Mouse (Mus musculus): ENCODE data around the gene Erich4. TPM values are rescaled to one million over a fixed set of nuclear protein-coding genes. Genes with fewer than 3 reads are reported as not detected.
"Not testable (repeated sequence)": the region's sequence is repeated elsewhere in the genome, so short reads cannot be mapped to it uniquely, and the experiment has no call there.

The Erich4 gene
- polyA plus RNA-seq, 1 experiment from 2014 or later = not detected

GRCm38 (mm10) chr7:25600666-25601065, 15.0 kb downstream of the Erich4 start:
- Histone ChIP-seq H3K4me1 (no peaks in the 10 kb centered on the region), H3K36me3 (no peaks in the 10 kb centered on the region), H3K4me3 (no peak overlapping the region), H3K4me2 (replicated peaks) (no peak overlapping the region), H3K9ac (replicated peaks) (no peak overlapping the region), H3K27ac (replicated peaks) (no peak overlapping the region), H3K9me3 (no peaks in the 10 kb centered on the region), H3K27me3 (no peaks in the 10 kb centered on the region; the same call in 1 of the 2 replicates)
- 87% methylated on average over 11 of the region's 11 CpGs for WGBS
- ATAC-seq (ENCODE audit: low FRiP score, low read depth) = no peak

- Histone ChIP-seq H3K36me3 (no peaks in the 10 kb centered on the region), H3K27me3 (no peaks in the 10 kb centered on the region; the same call in 1 of the 2 replicates), H3K27ac (replicated peaks) (no peak overlapping the region), H3K4me3 (no peak overlapping the region), H3K4me1 (no peaks in the 10 kb centered on the region), H3K4me2 (replicated peaks) (no peak overlapping the region), H3K9ac (replicated peaks) (no peak overlapping the region), H3K9me3 (no peaks in the 10 kb centered on the region)
- 13% methylated on average over 10 of the region's 10 CpGs for WGBS
- ATAC-seq (ENCODE audit: low FRiP score, low read depth) = no peak
Observed at GRCm38 (mm10) chr7:25599663-25600062, 16.0 kb downstream of the Erich4 start.

- H3K27ac ChIP-seq (replicated peaks) = no peak overlapping the region
- no peaks in the 10 kb centered on the region for H3K27me3 ChIP-seq
- H3K9me3 ChIP-seq = no peaks in the 10 kb centered on the region
- no peaks in the 10 kb centered on the region for H3K4me1 ChIP-seq
- no peak overlapping the region for H3K4me3 ChIP-seq
- WGBS = 82% methylated on average over 3 of the region's 3 CpGs
- no peaks in the 10 kb centered on the region for H3K36me3 ChIP-seq
- no peak for ATAC-seq (ENCODE audit: low FRiP score, low read depth)
- H3K4me2 ChIP-seq (replicated peaks) = no peak overlapping the region
- no peak overlapping the region for H3K9ac ChIP-seq (replicated peaks)
Observed at GRCm38 (mm10) chr7:25593859-25594258, 21.8 kb downstream of the Erich4 start.

GRCm38 (mm10) chr7:25591226-25591625, 24.5 kb downstream of the Erich4 start:
- H3K27ac ChIP-seq (replicated peaks) = no peak overlapping the region
- H3K4me2 ChIP-seq (replicated peaks) = no peak overlapping the region
- no peaks in the 10 kb centered on the region for H3K36me3 ChIP-seq
- no peak overlapping the region for H3K9ac ChIP-seq (replicated peaks)
- H3K9me3 ChIP-seq = no peaks in the 10 kb centered on the region
- no peak for ATAC-seq (ENCODE audit: low FRiP score, low read depth)
- no peak overlapping the region for H3K4me3 ChIP-seq
- no peaks in the 10 kb centered on the region for H3K27me3 ChIP-seq
- no peaks in the 10 kb centered on the region for H3K4me1 ChIP-seq
- 91% methylated on average over 2 of the region's 2 CpGs for WGBS

GRCm38 (mm10) chr7:25585351-25586204, 30.1 kb downstream of the Erich4 start:
- no peak for ATAC-seq (ENCODE audit: low FRiP score, low read depth)
- Histone ChIP-seq H3K27me3 (no peaks in the 10 kb centered on the region), H3K4me1 (no peaks in the 10 kb centered on the region), H3K4me3 (no peak overlapping the region), H3K9me3 (no peaks in the 10 kb centered on the region), H3K9ac (replicated peaks) (no peak overlapping the region), H3K36me3 (no peaks in the 10 kb centered on the region), H3K4me2 (replicated peaks) (no peak overlapping the region), H3K27ac (replicated peaks) (no peak overlapping the region)
- 79% methylated on average over 9 of the region's 9 CpGs for WGBS

GRCm38 (mm10) chr7:25584651-25585050, 31.0 kb downstream of the Erich4 start:
- Histone ChIP-seq H3K36me3 (no peaks in the 10 kb centered on the region), H3K27ac (replicated peaks) (no peak overlapping the region), H3K27me3 (no peaks in the 10 kb centered on the region), H3K9ac (replicated peaks) (no peak overlapping the region), H3K4me3 (no peak overlapping the region), H3K9me3 (no peaks in the 10 kb centered on the region), H3K4me2 (replicated peaks) (no peak overlapping the region), H3K4me1 (no peaks in the 10 kb centered on the region)
- WGBS = 87% methylated on average over 5 of the region's 5 CpGs
- ATAC-seq (ENCODE audit: low FRiP score, low read depth) = no peak

GRCm38 (mm10) chr7:25582301-25582810, 33.3 kb downstream of the Erich4 start:
- 90% methylated on average over 15 of the region's 15 CpGs for WGBS
- H3K4me3 ChIP-seq = no peak overlapping the region
- H3K9ac ChIP-seq (replicated peaks) = no peak overlapping the region
- H3K4me2 ChIP-seq (replicated peaks) = no peak overlapping the region
- H3K4me1 ChIP-seq = no peaks in the 10 kb centered on the region
- no peak for ATAC-seq (ENCODE audit: low FRiP score, low read depth)
- H3K27me3 ChIP-seq = no peaks in the 10 kb centered on the region
- no peaks in the 10 kb centered on the region for H3K9me3 ChIP-seq
- H3K36me3 ChIP-seq = no peaks in the 10 kb centered on the region
- no peak overlapping the region for H3K27ac ChIP-seq (replicated peaks)

- no peak for ATAC-seq (ENCODE audit: low FRiP score, low read depth)
Observed at GRCm38 (mm10) chr7:25579441-25579840, 36.3 kb downstream of the Erich4 start.

GRCm38 (mm10) chr7:25576793-25577437, 38.8 kb downstream of the Erich4 start:
- not testable (repeated sequence) for H3K4me2 ChIP-seq (replicated peaks); H3K4me1 ChIP-seq; ATAC-seq (ENCODE audit: low FRiP score, low read depth); H3K36me3 ChIP-seq; H3K27ac ChIP-seq (replicated peaks); H3K27me3 ChIP-seq; H3K9ac ChIP-seq (replicated peaks); H3K4me3 ChIP-seq; H3K9me3 ChIP-seq
- WGBS = 63% methylated on average over 12 of the region's 14 CpGs

More at GRCm38 (mm10) chr7:25579441-25579840, 36.3 kb downstream of the Erich4 start:
- Histone ChIP-seq H3K36me3 (no peaks in the 10 kb centered on the region), H3K9ac (replicated peaks) (no peak overlapping the region), H3K4me3 (no peak overlapping the region), H3K27ac (replicated peaks) (no peak overlapping the region), H3K4me2 (replicated peaks) (no peak overlapping the region), H3K9me3 (no peaks in the 10 kb centered on the region), H3K4me1 (0 out of 2 replicates have a peak, but pooled peaks cover 5% of the 10 kb centered on the region), H3K27me3 (no peaks in the 10 kb centered on the region; the same call in 1 of the 2 replicates)
- 89% methylated on average over 10 of the region's 10 CpGs for WGBS

- H3K9me3 ChIP-seq; H3K27me3 ChIP-seq; H3K4me2 ChIP-seq (replicated peaks); H3K9ac ChIP-seq (replicated peaks); ATAC-seq (ENCODE audit: low FRiP score, low read depth); H3K36me3 ChIP-seq; H3K4me3 ChIP-seq; H3K4me1 ChIP-seq; H3K27ac ChIP-seq (replicated peaks): not testable (repeated sequence)
- 36% methylated on average over 6 of the region's 6 CpGs for WGBS
Observed at GRCm38 (mm10) chr7:25576308-25576707, 39.4 kb downstream of the Erich4 start.

GRCm38 (mm10) chr7:25575870-25576269, 39.8 kb downstream of the Erich4 start:
- Histone ChIP-seq H3K9ac (replicated peaks) (no peak overlapping the region), H3K9me3 (no peaks in the 10 kb centered on the region), H3K4me2 (replicated peaks) (no peak overlapping the region), H3K4me3 (no peak overlapping the region), H3K36me3 (no peaks in the 10 kb centered on the region), H3K4me1 (0 out of 2 replicates have a peak, but pooled peaks cover 5% of the 10 kb centered on the region), H3K27me3 (no peaks in the 10 kb centered on the region; the same call in 1 of the 2 replicates), H3K27ac (replicated peaks) (no peak overlapping the region)
- no peak for ATAC-seq (ENCODE audit: low FRiP score, low read depth)
- WGBS = 10% methylated on average over 8 of the region's 8 CpGs

- H3K9ac ChIP-seq (replicated peaks) = no peak overlapping the region
- no peak overlapping the region for H3K27ac ChIP-seq (replicated peaks)
- H3K4me3 ChIP-seq = no peak overlapping the region
- H3K4me2 ChIP-seq (replicated peaks) = no peak overlapping the region
- no peaks in the 10 kb centered on the region; the same call in 1 of the 2 replicates for H3K27me3 ChIP-seq
- WGBS = 81% methylated on average over 5 of the region's 5 CpGs
- no peak for ATAC-seq (ENCODE audit: low FRiP score, low read depth)
- H3K4me1 ChIP-seq = 0 out of 2 replicates have a peak, but pooled peaks cover 5% of the 10 kb centered on the region
- H3K9me3 ChIP-seq = no peaks in the 10 kb centered on the region
- no peaks in the 10 kb centered on the region for H3K36me3 ChIP-seq
Observed at GRCm38 (mm10) chr7:25575105-25575504, 40.6 kb downstream of the Erich4 start.
